Mouse (Mus musculus) kidney, embryonic 15.5 days (tissue): ENCODE measurements around the gene Epb41l3. TPM values are rescaled to one million over a fixed set of nuclear protein-coding genes. Genes with fewer than 3 reads are reported as not detected.

ENCODE experiments used
- ATAC-seq: fragments of 200-750 bp; cut with Nextera tagmentation; replicated peaks from 2 replicates; pipeline ENCODE4 v1.8.0; 2017; ENCODE audit warnings: moderate TSS enrichment; ENCODE audit not compliant: low FRiP score
- H3K27ac ChIP-seq: fragments of 300-500 bp; sonication (generic); 2 replicates; pipeline ENCODE4 v1.5.1; 2015; ENCODE audit warnings: mild to moderate bottlenecking, inconsistent platforms
- H3K27me3 ChIP-seq: fragments of 300-500 bp; sonication (generic); 2 replicates; pipeline ENCODE4 v1.6.1; 2015; ENCODE audit warnings: inconsistent platforms
- H3K36me3 ChIP-seq: fragments of 300-500 bp; sonication (generic); 2 replicates; pipeline ENCODE4 v1.6.1; 2015; ENCODE audit warnings: inconsistent platforms
- H3K4me1 ChIP-seq: fragments of 300-500 bp; sonication (generic); 2 replicates; pipeline ENCODE4 v1.6.1; 2015; ENCODE audit warnings: inconsistent platforms
- H3K4me2 ChIP-seq: fragments of 300-500 bp; sonication (generic); 2 replicates; pipeline ENCODE4 v1.6.1; 2015; ENCODE audit warnings: moderate library complexity, mild to moderate bottlenecking, inconsistent platforms
- H3K4me3 ChIP-seq: fragments of 300-500 bp; sonication (generic); replicated peaks from 2 replicates; pipeline ENCODE4 v1.5.1; 2015; ENCODE audit warnings: mild to moderate bottlenecking, inconsistent platforms
- H3K9ac ChIP-seq: fragments of 300-500 bp; sonication (generic); 2 replicates; pipeline ENCODE4 v1.6.1; 2015; ENCODE audit warnings: mild to moderate bottlenecking, inconsistent platforms
- H3K9me3 ChIP-seq: fragments of 300-500 bp; sonication (generic); replicated peaks from 2 replicates; pipeline ENCODE4 v1.6.1; 2016; ENCODE audit warnings: inconsistent platforms
- WGBS: fragments of 180-500 bp; shearing (Covaris S2); methylation state at CpG from one replicate; pipeline ENCODE4 v1.1.7; 2015; ENCODE audit warnings: mixed read lengths; 5-methylcytosine and 5-hydroxymethylcytosine counted together
- polyA plus RNA-seq: library from polyadenylated mRNA; unstranded; fragments of >200 nt; fragmentation: Nextera tagmentation; extraction: Ambion mirVana; gene quantifications from 2 replicates; pipeline ENCODE4 v1.2.1, GENCODE M21; 2015

The Epb41l3 gene
- polyA plus RNA-seq, 1 experiment from 2014 or later: 35.6 TPM

DNA sequence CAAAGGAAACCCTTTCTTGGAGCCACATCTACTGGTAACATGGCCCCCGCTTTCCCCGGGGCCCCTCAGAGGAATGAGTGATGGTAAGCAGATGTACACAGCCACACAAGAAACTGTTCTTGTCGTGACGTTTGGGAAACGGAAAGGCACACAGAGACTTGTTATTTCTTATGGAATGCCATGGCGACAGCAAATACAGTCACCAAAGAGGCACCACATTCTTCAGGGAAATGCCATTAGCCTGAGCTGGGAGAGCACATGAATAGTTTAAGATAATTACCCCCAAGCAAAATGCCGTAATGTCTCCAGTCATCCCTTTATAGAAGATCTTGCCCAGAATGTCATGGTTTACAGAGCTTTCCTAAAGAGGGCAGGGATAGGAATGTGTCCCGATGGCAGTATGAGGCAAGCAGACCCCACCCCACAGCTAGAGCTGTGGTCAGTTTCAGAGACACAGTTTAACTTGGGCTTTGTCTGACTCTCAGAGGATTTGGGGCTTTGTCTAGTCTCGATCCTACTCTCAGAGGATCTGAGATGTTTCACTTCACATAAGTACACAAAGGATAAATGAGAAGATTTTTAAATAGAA is 152.0 kb downstream of the Epb41l3 start:
- no peaks in the 10 kb centered on the region for H3K9me3 ChIP-seq
- H3K27ac ChIP-seq: no peak overlapping the region
- ATAC-seq: no peak
- 71% methylated on average over 9 of the region's 9 CpGs for WGBS
- H3K4me1 ChIP-seq: no peaks in the 10 kb centered on the region
- H3K27me3 ChIP-seq: no peaks in the 10 kb centered on the region
- no peaks in the 10 kb centered on the region for H3K36me3 ChIP-seq
- no peak overlapping the region for H3K9ac ChIP-seq
- no peak overlapping the region for H3K4me2 ChIP-seq
- no peak overlapping the region for H3K4me3 ChIP-seq

DNA sequence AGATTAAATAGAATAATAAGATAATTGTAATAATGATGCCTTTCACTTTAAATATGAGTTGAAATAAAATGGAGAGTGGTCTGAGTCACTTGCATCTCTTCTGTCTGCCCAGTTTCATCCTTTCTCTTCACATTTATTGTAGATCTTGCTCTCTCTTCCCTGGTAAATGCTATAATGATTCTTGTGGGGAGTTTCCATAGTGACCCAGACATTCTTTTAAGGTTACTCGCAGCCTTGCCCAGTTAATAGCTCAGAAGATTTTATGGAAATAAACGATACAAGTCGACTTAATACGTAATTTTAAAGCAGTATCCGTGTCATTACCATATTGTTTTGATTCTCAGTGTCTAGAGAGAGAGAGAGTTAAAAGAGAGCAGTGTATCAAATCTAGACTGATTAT is 154.0 kb downstream of the Epb41l3 start:
- ATAC-seq: no peak
- H3K27ac ChIP-seq: no peak overlapping the region
- 69% methylated on average over 5 of the region's 5 CpGs for WGBS

DNA sequence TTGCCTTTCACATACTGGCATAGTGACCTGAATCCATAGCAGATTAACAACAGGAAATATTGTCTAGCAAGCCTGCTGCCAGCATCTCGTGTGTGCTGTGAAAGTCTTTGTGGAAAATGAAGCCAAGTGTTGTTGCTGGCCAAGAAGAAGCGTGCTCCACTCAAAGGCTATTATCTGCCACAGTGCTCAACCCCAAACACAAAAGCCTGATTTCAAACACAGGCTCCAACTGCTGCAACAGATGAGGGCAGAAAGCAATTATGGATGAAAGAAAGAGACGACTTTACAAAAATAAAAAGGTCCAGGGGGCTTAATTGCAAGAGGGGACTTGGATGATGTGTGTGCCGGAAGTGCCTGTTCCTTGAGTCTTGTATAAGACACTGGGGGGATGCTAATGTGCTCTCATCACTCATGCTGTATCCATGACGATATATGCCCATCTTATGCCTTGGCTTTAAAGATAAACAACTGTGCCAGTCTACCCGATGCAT is 154.7 kb downstream of the Epb41l3 start:
- Histone ChIP-seq H3K27me3 (no peaks in the 10 kb centered on the region), H3K9ac (no peak overlapping the region), H3K36me3 (no peaks in the 10 kb centered on the region), H3K27ac (no peak overlapping the region), H3K9me3 (no peaks in the 10 kb centered on the region), H3K4me1 (no peaks in the 10 kb centered on the region), H3K4me3 (no peak overlapping the region), H3K4me2 (no peak overlapping the region)
- ATAC-seq: no peak
- 65% methylated on average over 6 of the region's 6 CpGs for WGBS

More for the DNA sequence above, 154.0 kb downstream of the Epb41l3 start:
- no peaks in the 10 kb centered on the region for H3K27me3 ChIP-seq
- no peaks in the 10 kb centered on the region for H3K9me3 ChIP-seq
- no peaks in the 10 kb centered on the region for H3K36me3 ChIP-seq
- H3K4me3 ChIP-seq: no peak overlapping the region
- no peak overlapping the region for H3K4me2 ChIP-seq
- no peaks in the 10 kb centered on the region for H3K4me1 ChIP-seq
- H3K9ac ChIP-seq: no peak overlapping the region

DNA sequence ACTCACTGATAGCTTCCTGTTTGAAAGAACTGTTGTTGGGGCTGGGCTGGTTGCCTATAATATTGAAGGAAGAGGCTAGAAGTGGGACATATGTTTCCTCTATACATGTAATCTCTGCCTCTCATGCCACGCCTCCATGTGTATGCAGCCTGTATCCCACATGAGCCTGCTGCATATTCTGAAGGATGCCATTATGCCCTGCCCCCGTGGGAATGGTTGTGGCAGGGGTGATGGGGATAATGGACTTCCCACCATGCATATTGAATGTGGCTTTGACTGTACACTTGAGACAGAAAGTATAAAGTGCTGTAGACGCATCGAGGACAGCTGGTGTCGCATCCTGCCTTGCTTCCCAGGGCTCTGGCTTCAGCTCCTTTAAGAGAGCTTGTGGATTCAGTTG is 155.9 kb downstream of the Epb41l3 start:
- WGBS: 89% methylated on average over 5 of the region's 5 CpGs
- Histone ChIP-seq H3K27ac (no peak overlapping the region), H3K27me3 (no peaks in the 10 kb centered on the region), H3K36me3 (no peaks in the 10 kb centered on the region), H3K4me3 (no peak overlapping the region), H3K4me2 (no peak overlapping the region), H3K4me1 (no peaks in the 10 kb centered on the region), H3K9me3 (no peaks in the 10 kb centered on the region), H3K9ac (no peak overlapping the region)
- ATAC-seq: no peak

DNA sequence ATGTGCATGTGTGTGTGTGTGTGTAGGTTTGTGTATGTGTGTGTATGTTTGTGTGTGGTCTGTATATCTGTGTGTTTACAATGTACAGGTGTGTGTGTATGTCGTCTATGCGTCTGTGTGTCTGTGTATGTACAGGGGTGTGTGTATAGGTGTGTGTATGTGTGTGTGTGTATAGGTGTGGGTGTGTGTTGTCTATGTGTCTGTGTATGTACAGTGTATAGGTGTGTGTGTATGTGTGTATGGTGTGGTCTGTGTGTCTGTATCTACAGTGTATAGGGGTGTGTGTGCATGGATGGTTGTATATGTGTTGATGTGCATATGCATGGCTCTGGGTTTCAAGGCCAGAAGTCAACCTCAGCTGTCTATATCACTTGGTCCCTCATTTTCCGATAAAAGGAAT is 161.7 kb downstream of the Epb41l3 start:
- no peak for ATAC-seq
- WGBS: 92% methylated on average over 3 of the region's 3 CpGs
- Histone ChIP-seq H3K9me3 (no peaks in the 10 kb centered on the region), H3K36me3 (no peaks in the 10 kb centered on the region), H3K4me2 (no peak overlapping the region), H3K4me1 (no peaks in the 10 kb centered on the region), H3K9ac (no peak overlapping the region), H3K27ac (no peak overlapping the region), H3K27me3 (no peaks in the 10 kb centered on the region), H3K4me3 (no peak overlapping the region)

DNA sequence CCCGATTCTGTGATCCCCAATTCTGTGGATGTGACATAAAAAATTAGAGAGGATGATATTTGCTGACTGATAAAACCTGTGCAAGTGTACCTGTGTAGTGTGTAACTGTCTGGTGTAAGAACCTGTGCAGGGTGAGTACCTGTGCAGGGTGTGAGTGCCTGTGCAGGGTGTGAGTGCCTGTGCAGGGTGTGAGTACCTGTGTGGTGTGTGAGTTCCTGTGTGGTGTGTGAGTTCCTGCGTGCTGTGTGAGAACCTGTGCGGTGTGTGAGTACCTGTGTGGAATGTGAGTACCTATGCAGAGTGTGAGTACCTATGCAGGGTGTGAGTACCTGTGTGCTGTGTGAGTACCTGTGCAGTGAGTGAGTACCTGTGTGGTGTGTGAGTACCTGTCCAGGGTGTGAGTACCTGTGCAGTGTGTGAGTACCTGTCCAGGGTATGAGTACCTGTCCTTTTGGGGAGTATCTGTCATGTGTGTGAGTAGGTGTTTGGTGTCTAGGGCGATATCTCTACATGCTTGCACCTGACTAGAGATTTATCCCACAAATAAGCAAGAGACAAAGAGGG is 163.4 kb downstream of the Epb41l3 start:
- no peaks in the 10 kb centered on the region for H3K36me3 ChIP-seq
- H3K4me2 ChIP-seq: no peak overlapping the region
- H3K27me3 ChIP-seq: no peaks in the 10 kb centered on the region
- H3K9me3 ChIP-seq: no peaks in the 10 kb centered on the region
- no peak for ATAC-seq
- 93% methylated on average over 4 of the region's 4 CpGs for WGBS
- no peaks in the 10 kb centered on the region for H3K4me1 ChIP-seq
- H3K4me3 ChIP-seq: no peak overlapping the region
- no peak overlapping the region for H3K27ac ChIP-seq
- H3K9ac ChIP-seq: no peak overlapping the region

DNA sequence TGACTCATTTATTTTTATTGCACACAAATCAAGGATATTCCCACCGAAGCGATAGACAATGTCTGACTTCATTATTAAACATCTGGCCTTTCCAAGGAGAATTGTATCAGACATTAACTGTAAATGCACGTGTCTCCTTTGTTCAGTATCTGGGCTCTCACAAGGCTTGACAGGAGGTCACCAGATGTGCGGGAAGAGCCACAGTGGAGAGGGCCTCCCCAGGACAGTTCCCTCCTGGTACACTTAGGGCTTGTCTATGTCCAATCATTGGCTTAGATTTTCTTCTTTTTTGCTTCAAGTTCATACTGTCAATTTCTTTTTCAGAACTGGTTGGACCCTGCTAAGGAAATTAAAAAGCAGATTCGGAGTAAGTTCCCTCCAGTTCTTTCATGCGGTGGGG is 163.9 kb downstream of the Epb41l3 start:
- Histone ChIP-seq H3K4me2 (no peak overlapping the region), H3K27ac (no peak overlapping the region), H3K4me1 (no peaks in the 10 kb centered on the region), H3K4me3 (no peak overlapping the region), H3K9me3 (no peaks in the 10 kb centered on the region), H3K9ac (no peak overlapping the region), H3K27me3 (no peaks in the 10 kb centered on the region), H3K36me3 (no peaks in the 10 kb centered on the region)
- 84% methylated on average over 6 of the region's 6 CpGs for WGBS
- no peak for ATAC-seq

DNA sequence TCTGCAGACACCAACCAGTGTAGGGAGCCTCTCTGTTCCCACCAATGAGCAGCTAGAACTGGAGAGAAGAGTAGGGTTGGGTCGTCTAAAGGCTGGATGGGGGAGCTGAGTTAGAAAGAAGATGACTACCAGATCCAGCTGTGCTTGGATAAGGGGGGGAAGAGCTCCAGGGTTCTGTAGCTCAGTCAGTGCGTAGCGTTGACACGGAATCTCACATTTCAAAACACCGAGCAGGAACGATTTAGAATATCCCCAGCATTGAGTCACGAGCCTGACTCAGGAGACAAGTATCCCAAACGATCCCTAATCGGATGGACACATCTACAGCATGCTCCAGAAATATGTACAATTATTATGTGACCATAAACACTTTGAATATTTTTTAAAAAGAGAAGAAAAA is 180.4 kb downstream of the Epb41l3 start:
- Histone ChIP-seq H3K27ac (no peak overlapping the region), H3K9me3 (no peaks in the 10 kb centered on the region), H3K36me3 (no peaks in the 10 kb centered on the region), H3K4me1 (no peaks in the 10 kb centered on the region), H3K27me3 (no peaks in the 10 kb centered on the region), H3K9ac (no peak overlapping the region), H3K4me3 (no peak overlapping the region), H3K4me2 (no peak overlapping the region)
- WGBS: 48% methylated on average over 9 of the region's 9 CpGs
- no peak for ATAC-seq

DNA sequence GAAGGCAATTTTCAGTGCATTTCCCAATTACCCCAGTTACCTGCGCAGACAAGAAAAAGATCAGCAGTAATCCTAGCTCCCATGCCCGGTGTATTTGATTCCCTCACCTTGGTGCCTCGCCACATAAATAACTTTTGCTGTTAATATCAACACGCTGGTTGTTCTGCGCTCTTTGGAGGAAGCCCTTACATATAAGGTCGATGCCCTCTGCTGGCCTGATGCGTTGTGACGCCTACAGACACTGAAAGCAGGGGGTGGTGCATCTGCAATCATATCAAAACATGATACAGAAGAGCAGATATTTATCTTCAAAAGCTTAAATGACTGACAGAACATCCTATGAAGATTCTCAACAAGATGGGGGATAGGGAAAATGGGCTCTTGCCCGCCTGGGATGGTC is 181.0 kb downstream of the Epb41l3 start:
- Histone ChIP-seq H3K4me1 (no peaks in the 10 kb centered on the region), H3K27ac (no peak overlapping the region), H3K4me2 (no peak overlapping the region), H3K9me3 (no peaks in the 10 kb centered on the region), H3K27me3 (no peaks in the 10 kb centered on the region), H3K36me3 (no peaks in the 10 kb centered on the region), H3K4me3 (no peak overlapping the region), H3K9ac (no peak overlapping the region)
- ATAC-seq: no peak
- WGBS: 48% methylated on average over 9 of the region's 9 CpGs

DNA sequence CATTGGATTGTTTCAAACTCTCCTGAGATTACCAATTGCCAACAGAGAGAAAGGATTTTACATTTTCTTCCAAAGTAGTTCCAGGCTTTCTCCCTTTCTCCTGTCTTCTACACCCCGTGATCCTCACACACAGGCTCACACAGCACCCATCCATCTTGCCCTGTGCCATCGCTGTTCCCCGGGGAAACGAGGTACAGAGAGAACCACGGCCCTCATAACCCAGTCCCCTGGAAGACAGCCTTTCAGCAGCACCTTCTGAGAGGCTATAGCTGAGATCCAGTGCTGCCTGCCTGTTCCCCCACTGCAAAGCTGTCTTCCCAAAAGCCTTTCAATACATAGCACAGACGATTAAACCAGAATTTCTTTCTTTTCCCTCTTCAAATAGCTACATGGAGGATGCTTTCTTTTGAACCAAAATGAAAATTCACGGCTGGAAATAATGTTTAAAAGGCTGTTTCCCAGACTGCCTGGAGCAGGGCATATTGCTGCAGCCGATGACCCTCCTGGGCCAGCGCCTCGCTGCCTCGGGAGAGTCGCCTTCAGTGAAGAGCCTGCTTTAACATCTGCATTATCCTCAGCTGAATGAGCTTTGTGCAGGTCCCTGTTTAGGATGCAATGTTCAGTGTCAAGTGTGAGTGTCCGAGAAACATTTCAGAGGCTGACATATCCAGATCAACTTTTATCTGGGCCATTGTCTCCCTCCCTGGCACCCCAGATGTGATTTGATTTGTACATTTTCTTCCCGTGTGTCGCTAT is 188.5 kb downstream of the Epb41l3 start:
- H3K9me3 ChIP-seq: no peaks in the 10 kb centered on the region
- no peak overlapping the region for H3K27ac ChIP-seq
- 78% methylated on average over 15 of the region's 15 CpGs for WGBS
- no peak for ATAC-seq
- no peaks in the 10 kb centered on the region for H3K4me1 ChIP-seq
- H3K4me3 ChIP-seq: no peak overlapping the region
- no peak overlapping the region for H3K4me2 ChIP-seq
- H3K27me3 ChIP-seq: no peaks in the 10 kb centered on the region
- no peaks in the 10 kb centered on the region for H3K36me3 ChIP-seq
- no peak overlapping the region for H3K9ac ChIP-seq

DNA sequence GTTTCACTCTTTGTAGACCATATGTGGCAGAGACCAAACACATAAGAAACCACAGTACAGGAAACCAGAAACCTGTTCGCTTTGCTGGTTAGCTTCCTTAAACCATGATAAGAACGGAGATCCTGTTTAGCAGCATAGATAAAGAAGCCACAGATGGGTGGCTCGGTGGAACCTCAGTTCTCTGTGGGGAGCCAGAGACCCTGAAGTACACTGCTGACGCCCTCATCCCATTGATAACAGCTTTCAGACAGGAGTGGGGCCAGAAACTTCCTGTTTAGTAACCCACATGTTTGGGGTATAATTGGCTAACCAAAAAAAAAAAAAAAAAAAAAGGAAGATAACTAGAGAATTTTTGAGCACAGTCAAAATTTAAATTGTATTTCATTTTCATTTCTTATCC is 189.7 kb downstream of the Epb41l3 start:
- Histone ChIP-seq H3K9ac (no peak overlapping the region), H3K36me3 (no peaks in the 10 kb centered on the region), H3K4me1 (no peaks in the 10 kb centered on the region), H3K4me2 (no peak overlapping the region), H3K9me3 (no peaks in the 10 kb centered on the region), H3K27ac (no peak overlapping the region), H3K4me3 (no peak overlapping the region), H3K27me3 (no peaks in the 10 kb centered on the region)
- 66% methylated on average over 4 of the region's 4 CpGs for WGBS
- no peak for ATAC-seq

DNA sequence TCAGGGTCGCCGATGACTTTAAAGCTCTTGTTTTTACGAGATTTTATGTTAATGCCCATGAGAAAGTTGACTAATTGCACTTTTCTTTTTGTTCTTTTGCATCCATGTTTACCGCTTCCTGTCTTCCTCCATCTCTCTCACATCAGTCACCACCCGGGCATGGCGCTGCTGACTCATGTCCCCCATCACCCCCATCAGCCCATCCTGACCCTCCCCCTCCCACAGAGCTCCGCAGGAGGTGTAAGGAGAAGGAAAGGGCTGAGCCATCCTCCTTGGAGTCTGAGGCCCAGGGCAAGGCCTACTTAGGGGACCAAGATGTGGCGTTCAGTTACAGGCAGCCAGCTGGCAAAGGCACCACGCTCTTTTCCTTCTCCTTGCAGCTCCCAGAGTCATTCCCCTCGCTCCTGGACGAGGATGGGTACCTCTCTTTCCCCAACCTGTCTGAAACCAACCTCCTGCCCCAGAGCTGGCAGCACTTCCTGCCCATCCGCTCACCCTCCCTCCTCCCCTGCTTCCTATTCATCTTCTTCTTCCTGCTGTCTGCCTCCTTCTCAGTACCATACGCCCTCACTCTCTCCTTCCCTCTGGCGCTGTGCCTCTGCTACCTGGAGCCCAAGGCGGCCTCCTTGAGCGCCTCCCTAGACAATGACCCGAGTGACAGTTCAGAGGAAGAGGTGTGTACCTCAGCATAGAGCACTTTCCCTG is 190.4 kb downstream of the Epb41l3 start:
- no peaks in the 10 kb centered on the region for H3K36me3 ChIP-seq
- no peak overlapping the region for H3K4me3 ChIP-seq
- H3K27ac ChIP-seq: no peak overlapping the region
- no peak for ATAC-seq
- H3K9me3 ChIP-seq: no peaks in the 10 kb centered on the region
- 44% methylated on average over 17 of the region's 17 CpGs for WGBS
- no peaks in the 10 kb centered on the region for H3K4me1 ChIP-seq
- no peak overlapping the region for H3K9ac ChIP-seq
- H3K27me3 ChIP-seq: no peaks in the 10 kb centered on the region
- H3K4me2 ChIP-seq: no peak overlapping the region
